Mouse (Mus musculus): ENCODE data around the gene Fbxw7.

- TF ChIP-seq CTCF (IDR thresholded peaks at IDR 0.05; ENCODE audit: extremely low read depth, insufficient read depth, low read length) (no peak), POLR2A (IDR thresholded peaks at IDR 0.05; ENCODE audit: extremely low read depth, insufficient read depth, low read length) (no peak)
Observed at GRCm38 (mm10) chr3:84804036-84804435, 11.0 kb upstream of the Fbxw7 start.
